Mouse (Mus musculus): ENCODE results near the gene 1700086D15Rik.

DNA sequence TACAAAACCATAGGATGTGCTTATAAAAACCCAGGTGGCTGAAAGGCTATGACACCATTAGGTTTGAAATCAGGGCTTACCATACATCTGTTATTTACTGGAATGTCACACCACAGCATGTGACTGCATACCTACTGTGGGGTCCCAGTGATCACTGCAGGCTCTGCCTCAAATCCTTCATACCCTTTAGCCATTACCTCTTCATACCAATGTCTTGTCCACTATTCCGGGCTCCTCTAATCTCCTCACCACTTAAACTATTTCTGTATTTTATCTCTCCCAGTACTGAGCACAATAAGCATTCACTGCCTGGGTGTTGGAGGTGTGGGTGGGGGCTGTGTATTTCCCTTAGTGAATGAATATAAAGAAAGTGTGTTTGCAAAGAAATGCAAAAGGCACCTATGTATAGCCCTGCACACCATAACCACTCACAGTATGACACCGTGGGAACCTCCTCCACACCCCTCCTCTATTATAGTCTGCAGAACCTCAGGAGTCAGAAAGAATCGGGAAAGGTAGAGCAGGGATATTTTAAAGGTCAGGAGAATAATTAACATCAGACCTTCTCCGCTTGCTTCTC, 16.8 kb downstream of the 1700086D15Rik start:
- TF ChIP-seq CTCF (IDR thresholded peaks at IDR 0.05; ENCODE audit: low read depth): no peak
- no peak for TF ChIP-seq EP300 (IDR thresholded peaks at IDR 0.05; ENCODE audit: low read depth)
